Mouse (Mus musculus): Measurements from ENCODE around the gene Aldh16a1. TPM values are rescaled to one million over a fixed set of nuclear protein-coding genes. Genes with fewer than 3 reads are reported as not detected.

Gene Aldh16a1
- polyA plus RNA-seq, 1 experiment from 2014 or later = 31.4 TPM

GRCm38 (mm10) chr7:45144368-45145174, 9.8 kb downstream of the Aldh16a1 start:
- peaks cover 49% of the 10 kb centered on the region for H3K36me3 ChIP-seq (replicated peaks)
- H3K4me1 ChIP-seq (replicated peaks) = peaks cover 17% of the 10 kb centered on the region; the same call in 1 of the 2 replicates
- H3K27me3 ChIP-seq = no peaks in the 10 kb centered on the region
- no peak overlapping the region for H3K4me2 ChIP-seq
- no peak overlapping the region for H3K9ac ChIP-seq
- no peak overlapping the region for H3K4me3 ChIP-seq (replicated peaks)
- ATAC-seq (ENCODE audit: insufficient read depth) = no peak
- H3K9me3 ChIP-seq (replicated peaks) = no peaks in the 10 kb centered on the region
- H3K27ac ChIP-seq (replicated peaks) = no peak overlapping the region
- 77% methylated on average over 13 of the region's 13 CpGs for WGBS (ENCODE audit: insufficient replicate concordance)

GRCm38 (mm10) chr7:45141914-45142313, 12.5 kb downstream of the Aldh16a1 start:
- ATAC-seq (ENCODE audit: insufficient read depth) = no peak
- no peak overlapping the region for H3K4me2 ChIP-seq
- H3K9ac ChIP-seq = no peak overlapping the region
- peaks cover 48% of the 10 kb centered on the region for H3K36me3 ChIP-seq (replicated peaks)
- H3K4me3 ChIP-seq (replicated peaks) = no peak overlapping the region
- no peaks in the 10 kb centered on the region for H3K9me3 ChIP-seq (replicated peaks)
- no peak overlapping the region for H3K27ac ChIP-seq (replicated peaks)
- no peaks in the 10 kb centered on the region for H3K27me3 ChIP-seq
- peaks cover 26% of the 10 kb centered on the region for H3K4me1 ChIP-seq (replicated peaks)
- WGBS (ENCODE audit: insufficient replicate concordance) = 76% methylated on average over 5 of the region's 5 CpGs

- ATAC-seq (ENCODE audit: insufficient read depth) = no peak
- Histone ChIP-seq H3K9me3 (replicated peaks) (no peaks in the 10 kb centered on the region), H3K4me3 (replicated peaks) (no peak overlapping the region), H3K9ac (no peak overlapping the region), H3K4me2 (no peak overlapping the region), H3K27ac (replicated peaks) (no peak overlapping the region), H3K36me3 (replicated peaks) (peaks cover 42% of the 10 kb centered on the region), H3K27me3 (no peaks in the 10 kb centered on the region), H3K4me1 (replicated peaks) (peaks cover 32% of the 10 kb centered on the region)
- WGBS (ENCODE audit: insufficient replicate concordance) = 83% methylated on average over 3 of the region's 3 CpGs
Measured at GRCm38 (mm10) chr7:45141319-45141718, 13.1 kb downstream of the Aldh16a1 start.

- ATAC-seq (ENCODE audit: insufficient read depth) = no peak
- Histone ChIP-seq H3K4me1 (replicated peaks) (peaks cover 41% of the 10 kb centered on the region), H3K4me2 (no peak overlapping the region), H3K9me3 (replicated peaks) (no peaks in the 10 kb centered on the region), H3K4me3 (replicated peaks) (no peak overlapping the region), H3K27me3 (no peaks in the 10 kb centered on the region), H3K27ac (replicated peaks) (no peak overlapping the region; the same call in 1 of the 2 replicates), H3K9ac (no peak overlapping the region), H3K36me3 (replicated peaks) (peaks cover 31% of the 10 kb centered on the region)
- WGBS (ENCODE audit: insufficient replicate concordance) = 63% methylated on average over 8 of the region's 8 CpGs
Measured at GRCm38 (mm10) chr7:45139904-45140723, 14.3 kb downstream of the Aldh16a1 start.

GRCm38 (mm10) chr7:45138403-45138802, 16.0 kb downstream of the Aldh16a1 start:
- whole genome bisulfite sequencing (ENCODE audit: insufficient replicate concordance) = 59% methylated on average over 1 of the region's 1 CpGs

GRCm38 (mm10) chr7:45137171-45138006, 17.0 kb downstream of the Aldh16a1 start:
- Histone ChIP-seq H3K27ac (replicated peaks) (peak overlapping the region; percentile 79), H3K36me3 (replicated peaks) (peaks cover 14% of the 10 kb centered on the region), H3K4me3 (replicated peaks) (0 out of 2 replicates have a peak overlapping the region, but pooled peaks have one; percentile 12), H3K4me2 (peak overlapping the region; percentile 95), H3K9ac (no peak overlapping the region; the same call in 1 of the 2 replicates), H3K9me3 (replicated peaks) (no peaks in the 10 kb centered on the region), H3K4me1 (replicated peaks) (peaks cover 56% of the 10 kb centered on the region), H3K27me3 (no peaks in the 10 kb centered on the region)
- peak; percentile 53 for ATAC-seq (ENCODE audit: insufficient read depth)
- WGBS (ENCODE audit: insufficient replicate concordance) = 12% methylated on average over 12 of the region's 12 CpGs

More at GRCm38 (mm10) chr7:45138403-45138802, 16.0 kb downstream of the Aldh16a1 start:
- Histone ChIP-seq H3K9ac (no peak overlapping the region), H3K4me1 (replicated peaks) (peaks cover 56% of the 10 kb centered on the region), H3K27ac (replicated peaks) (0 out of 2 replicates have a peak overlapping the region, but pooled peaks have one; percentile 79), H3K27me3 (no peaks in the 10 kb centered on the region), H3K4me2 (no peak overlapping the region), H3K4me3 (replicated peaks) (no peak overlapping the region), H3K9me3 (replicated peaks) (no peaks in the 10 kb centered on the region), H3K36me3 (replicated peaks) (peaks cover 20% of the 10 kb centered on the region)
- ATAC-seq (ENCODE audit: insufficient read depth) = no peak

- H3K36me3 ChIP-seq (replicated peaks) = peaks cover 6% of the 10 kb centered on the region
- H3K27ac ChIP-seq (replicated peaks) = peak within 1 kb of the TSS; percentile 79
- peaks cover 56% of the 10 kb centered on the region for H3K4me1 ChIP-seq (replicated peaks)
- peak within 1 kb of the TSS; percentile 77 for H3K4me3 ChIP-seq (replicated peaks)
- H3K9ac ChIP-seq = peak within 1 kb of the TSS; percentile 76
- WGBS (ENCODE audit: insufficient replicate concordance) = under 1% methylated on average over 29 of the region's 29 CpGs
- H3K9me3 ChIP-seq (replicated peaks) = no peaks in the 10 kb centered on the region
- ATAC-seq (ENCODE audit: insufficient read depth) = peak; percentile 72
- peak within 1 kb of the TSS; percentile 95 for H3K4me2 ChIP-seq
- H3K27me3 ChIP-seq = no peaks in the 10 kb centered on the region
Measured at GRCm38 (mm10) chr7:45135993-45136567, 18.3 kb downstream of the Aldh16a1 start, which contains the start of the genes Gm45713 and Flt3l. TSS of gene Gm45713 (minus strand) at chr7:45136231. TSS of gene Flt3l (minus strand) at chr7:45136432.

- no peaks in the 10 kb centered on the region for H3K9me3 ChIP-seq (replicated peaks)
- peak overlapping the region; percentile 95 for H3K4me2 ChIP-seq
- peak overlapping the region; percentile 77 for H3K4me3 ChIP-seq (replicated peaks)
- WGBS (ENCODE audit: insufficient replicate concordance) = 27% methylated on average over 3 of the region's 3 CpGs
- H3K36me3 ChIP-seq (replicated peaks) = peaks cover 6% of the 10 kb centered on the region
- peak; percentile 6; the same call in 1 of the 2 replicates for ATAC-seq (ENCODE audit: insufficient read depth)
- no peaks in the 10 kb centered on the region for H3K27me3 ChIP-seq
- peak overlapping the region; percentile 76 for H3K9ac ChIP-seq
- peak overlapping the region; percentile 79 for H3K27ac ChIP-seq (replicated peaks)
- peaks cover 56% of the 10 kb centered on the region for H3K4me1 ChIP-seq (replicated peaks)
Measured at GRCm38 (mm10) chr7:45135370-45135769, 19.0 kb downstream of the Aldh16a1 start.

- ATAC-seq (ENCODE audit: insufficient read depth) = peak; percentile 27
- peak overlapping the region; percentile 77 for H3K4me3 ChIP-seq (replicated peaks)
- H3K36me3 ChIP-seq (replicated peaks) = peaks cover 6% of the 10 kb centered on the region
- peak overlapping the region; percentile 30; the same call in 1 of the 2 replicates for H3K9ac ChIP-seq
- peak overlapping the region; percentile 79 for H3K27ac ChIP-seq (replicated peaks)
- H3K4me1 ChIP-seq (replicated peaks) = peaks cover 60% of the 10 kb centered on the region
- no peaks in the 10 kb centered on the region for H3K9me3 ChIP-seq (replicated peaks)
- 5% methylated on average over 12 of the region's 12 CpGs for WGBS (ENCODE audit: insufficient replicate concordance)
- H3K4me2 ChIP-seq = peak overlapping the region; percentile 95
- no peaks in the 10 kb centered on the region for H3K27me3 ChIP-seq
Measured at GRCm38 (mm10) chr7:45134544-45135026, 19.8 kb downstream of the Aldh16a1 start.
